Mouse (Mus musculus): ENCODE measurements around the gene Ttl.

- no peak for TF ChIP-seq CTCF (IDR thresholded peaks at IDR 0.05; ENCODE audit: borderline replicate concordance, extremely low read depth, insufficient read depth, insufficient read length)
- TF ChIP-seq POLR2A (IDR thresholded peaks at IDR 0.05; ENCODE audit: borderline replicate concordance, extremely low read depth, insufficient read depth, insufficient read length, poor library complexity, severe bottlenecking) = no peak
Observed at GRCm38 (mm10) chr2:129057256-129057655, 8.5 kb upstream of the Ttl start.
